Mouse (Mus musculus) hindbrain, embryonic 10.5 days (tissue): ENCODE data around the gene Bivm. TPM values are rescaled to one million over a fixed set of nuclear protein-coding genes. Genes with fewer than 3 reads are reported as not detected.

Experiments
- polyA plus RNA-seq: library from polyadenylated mRNA; unstranded; fragments of >200 nt; fragmentation: Nextera tagmentation; extraction: Ambion mirVana; gene quantifications from 2 replicates; pipeline ENCODE4 v1.2.1, GENCODE M21; 2016

The Bivm gene
- polyA plus RNA-seq, 1 experiment from 2014 or later, result 19.9 TPM

Other genes with a start within 250 kb of the Bivm start
- gene Tpp2, start 185.3 kb upstream of the Bivm start, polyA plus RNA-seq, result 61.5 and 73.7 TPM in 2 replicates
- 0.41 and 0.58 TPM in 2 replicates for gene Mettl21c, start 98.9 kb upstream of the Bivm start, polyA plus RNA-seq
- 0.07 and 0.09 TPM in 2 replicates for gene Gm8251, start 57.0 kb upstream of the Bivm start, polyA plus RNA-seq
- 94.6 and 112 TPM in 2 replicates for gene Tex30, start 16.5 kb upstream of the Bivm start, polyA plus RNA-seq
- gene Kdelc1, start 149 bp upstream of the Bivm start, polyA plus RNA-seq, result 47.9 and 59.4 TPM in 2 replicates
- gene Ercc5, start 28.8 kb downstream of the Bivm start, polyA plus RNA-seq, result 26.2 and 27.9 TPM in 2 replicates
- not detected in 2 replicates for gene Mettl21e, start 100.0 kb downstream of the Bivm start, polyA plus RNA-seq